Mouse (Mus musculus) neural tube, embryonic 14.5 days (tissue): ENCODE measurements at regions not wholly inside any gene's neighbourhood (a gene's known extent, or its start where the extent isn't known, plus 50 kb on each side); places are given as distances from the start of the nearest gene placed in this dataset.

Experiments used
- ATAC-seq: fragments of 200-750 bp; cut with Nextera tagmentation; 2 replicates; pipeline ENCODE4 v1.8.0; 2017; ENCODE audit warnings: low read depth, mild to moderate bottlenecking, moderate TSS enrichment, moderate library complexity
- H3K27ac ChIP-seq: fragments of 300-500 bp; sonication (generic); 2 replicates; pipeline ENCODE4 v1.5.1; 2014; ENCODE audit warnings: low read depth, mild to moderate bottlenecking, control low read depth, low read length, moderate library complexity, mixed read lengths
- H3K27me3 ChIP-seq: fragments of 300-500 bp; sonication (generic); 2 replicates; pipeline ENCODE4 v1.6.1; 2014; ENCODE audit warnings: low read length; ENCODE audit not compliant: control insufficient read depth, insufficient read depth
- H3K36me3 ChIP-seq: fragments of 300-500 bp; sonication (generic); 2 replicates; pipeline ENCODE4 v1.6.1; 2014; ENCODE audit warnings: low read length, mixed read lengths; ENCODE audit not compliant: control insufficient read depth, insufficient read depth
- H3K4me1 ChIP-seq: fragments of 300-500 bp; sonication (generic); 2 replicates; pipeline ENCODE4 v1.6.1; 2014; ENCODE audit warnings: low read length; ENCODE audit not compliant: control insufficient read depth, insufficient read depth
- H3K4me2 ChIP-seq: fragments of 300-500 bp; sonication (generic); 2 replicates; pipeline ENCODE4 v1.6.1; 2014; ENCODE audit warnings: mild to moderate bottlenecking, low read depth, low read length, control low read depth
- H3K4me3 ChIP-seq: fragments of 300-500 bp; sonication (generic); 2 replicates; pipeline ENCODE4 v1.5.1; 2014; ENCODE audit warnings: low read depth, low read length, control low read depth, mixed read lengths
- H3K9ac ChIP-seq: fragments of 300-500 bp; sonication (generic); replicated peaks from 2 replicates; pipeline ENCODE4 v1.6.1; 2014; ENCODE audit warnings: low read depth, mild to moderate bottlenecking, control low read depth, low read length, mixed read lengths
- H3K9me3 ChIP-seq: fragments of 300-500 bp; sonication (generic); 2 replicates; pipeline ENCODE4 v1.6.1; 2016; ENCODE audit warnings: low read length; ENCODE audit not compliant: control insufficient read depth
- WGBS: fragments of 180-500 bp; shearing (Covaris S2); extraction: QIAGEN DNeasy Blood & Tissue Kit; methylation state at CpG from one replicate; pipeline ENCODE4 v1.1.7; 2014; 5-methylcytosine and 5-hydroxymethylcytosine counted together

GRCm38 (mm10) chr2:148292442-148292841, 102.7 kb upstream of the Sstr4 start:
- H3K4me1 ChIP-seq: no peaks in the 10 kb centered on the region
- no peak overlapping the region for H3K4me3 ChIP-seq
- no peaks in the 10 kb centered on the region for H3K36me3 ChIP-seq
- no peak overlapping the region for H3K27ac ChIP-seq
- no peak overlapping the region for H3K4me2 ChIP-seq
- H3K27me3 ChIP-seq: no peaks in the 10 kb centered on the region
- ATAC-seq: no peak; the same call in 1 of the 2 replicates
- WGBS: 88% methylated on average over 5 of the region's 5 CpGs
- no peaks in the 10 kb centered on the region for H3K9me3 ChIP-seq
- no peak overlapping the region for H3K9ac ChIP-seq

GRCm38 (mm10) chr2:148292895-148293294, 102.2 kb upstream of the Sstr4 start:
- no peak overlapping the region for H3K9ac ChIP-seq
- H3K27ac ChIP-seq: no peak overlapping the region
- no peaks in the 10 kb centered on the region for H3K27me3 ChIP-seq
- no peak overlapping the region for H3K4me3 ChIP-seq
- peak; percentile 79 for ATAC-seq
- no peaks in the 10 kb centered on the region for H3K9me3 ChIP-seq
- H3K4me2 ChIP-seq: no peak overlapping the region
- H3K4me1 ChIP-seq: no peaks in the 10 kb centered on the region
- 56% methylated on average over 2 of the region's 2 CpGs for WGBS
- H3K36me3 ChIP-seq: no peaks in the 10 kb centered on the region

GRCm38 (mm10) chr2:148300879-148301278, 94.3 kb upstream of the Sstr4 start:
- H3K9ac ChIP-seq: no peak overlapping the region
- no peaks in the 10 kb centered on the region for H3K36me3 ChIP-seq
- H3K4me1 ChIP-seq: no peaks in the 10 kb centered on the region
- WGBS: 81% methylated on average over 2 of the region's 2 CpGs
- no peak overlapping the region for H3K27ac ChIP-seq
- H3K4me2 ChIP-seq: no peak overlapping the region
- H3K4me3 ChIP-seq: no peak overlapping the region
- ATAC-seq: no peak
- H3K27me3 ChIP-seq: no peaks in the 10 kb centered on the region
- H3K9me3 ChIP-seq: no peaks in the 10 kb centered on the region

GRCm38 (mm10) chr2:148312255-148312654, 82.9 kb upstream of the Sstr4 start:
- H3K27ac ChIP-seq: no peak overlapping the region
- 88% methylated on average over 2 of the region's 2 CpGs for WGBS

GRCm38 (mm10) chr2:148320896-148321295, 74.2 kb upstream of the Sstr4 start:
- no peak for ATAC-seq

More at GRCm38 (mm10) chr2:148312255-148312654, 82.9 kb upstream of the Sstr4 start:
- H3K4me2 ChIP-seq: no peak overlapping the region
- H3K9me3 ChIP-seq: no peaks in the 10 kb centered on the region
- no peak for ATAC-seq
- H3K4me1 ChIP-seq: no peaks in the 10 kb centered on the region
- no peaks in the 10 kb centered on the region for H3K27me3 ChIP-seq
- no peak overlapping the region for H3K4me3 ChIP-seq
- H3K9ac ChIP-seq: no peak overlapping the region
- no peaks in the 10 kb centered on the region for H3K36me3 ChIP-seq

GRCm38 (mm10) chr2:148325362-148325761, 69.8 kb upstream of the Sstr4 start:
- ATAC-seq: no peak

More at GRCm38 (mm10) chr2:148320896-148321295, 74.2 kb upstream of the Sstr4 start:
- WGBS: 74% methylated on average over 1 of the region's 1 CpGs
- H3K9ac ChIP-seq: no peak overlapping the region
- no peaks in the 10 kb centered on the region for H3K4me1 ChIP-seq
- no peak overlapping the region for H3K4me2 ChIP-seq
- H3K4me3 ChIP-seq: no peak overlapping the region
- no peaks in the 10 kb centered on the region for H3K36me3 ChIP-seq
- H3K9me3 ChIP-seq: no peaks in the 10 kb centered on the region
- H3K27me3 ChIP-seq: no peaks in the 10 kb centered on the region
- H3K27ac ChIP-seq: no peak overlapping the region

GRCm38 (mm10) chr2:148325854-148326387, 69.2 kb upstream of the Sstr4 start:
- no peak overlapping the region for H3K4me3 ChIP-seq
- no peaks in the 10 kb centered on the region for H3K27me3 ChIP-seq
- no peaks in the 10 kb centered on the region for H3K4me1 ChIP-seq
- ATAC-seq: peak; percentile 41; the same call in 1 of the 2 replicates
- 46% methylated on average over 4 of the region's 4 CpGs for WGBS
- H3K27ac ChIP-seq: no peak overlapping the region
- no peak overlapping the region for H3K4me2 ChIP-seq
- H3K9ac ChIP-seq: no peak overlapping the region
- no peaks in the 10 kb centered on the region for H3K36me3 ChIP-seq
- H3K9me3 ChIP-seq: no peaks in the 10 kb centered on the region

More at GRCm38 (mm10) chr2:148325362-148325761, 69.8 kb upstream of the Sstr4 start:
- H3K27ac ChIP-seq: no peak overlapping the region
- H3K27me3 ChIP-seq: no peaks in the 10 kb centered on the region
- WGBS: 90% methylated on average over 3 of the region's 3 CpGs
- no peak overlapping the region for H3K9ac ChIP-seq
- H3K36me3 ChIP-seq: no peaks in the 10 kb centered on the region
- no peak overlapping the region for H3K4me3 ChIP-seq
- no peaks in the 10 kb centered on the region for H3K9me3 ChIP-seq
- H3K4me2 ChIP-seq: no peak overlapping the region
- no peaks in the 10 kb centered on the region for H3K4me1 ChIP-seq

GRCm38 (mm10) chr2:148326414-148326813, 68.7 kb upstream of the Sstr4 start:
- H3K9me3 ChIP-seq: no peaks in the 10 kb centered on the region
- 43% methylated on average over 2 of the region's 2 CpGs for WGBS
- ATAC-seq: peak; percentile 61; the same call in 1 of the 2 replicates
- H3K36me3 ChIP-seq: no peaks in the 10 kb centered on the region
- no peak overlapping the region for H3K4me3 ChIP-seq
- no peak overlapping the region for H3K27ac ChIP-seq
- no peak overlapping the region for H3K4me2 ChIP-seq
- no peak overlapping the region for H3K9ac ChIP-seq
- H3K4me1 ChIP-seq: no peaks in the 10 kb centered on the region
- no peaks in the 10 kb centered on the region for H3K27me3 ChIP-seq

- no peak for ATAC-seq
- Histone ChIP-seq H3K27ac (no peak overlapping the region), H3K36me3 (no peaks in the 10 kb centered on the region), H3K27me3 (no peaks in the 10 kb centered on the region), H3K9ac (no peak overlapping the region), H3K4me2 (no peak overlapping the region), H3K4me1 (no peaks in the 10 kb centered on the region), H3K9me3 (no peaks in the 10 kb centered on the region), H3K4me3 (no peak overlapping the region)
- WGBS: 100% methylated on average over 1 of the region's 1 CpGs
These were observed 67.6 kb upstream of the Sstr4 start for GRCm38 (mm10) chr2:148327552-148327951.
